Mouse (Mus musculus) adrenal gland, postnatal 10 days (tissue): Measurements from ENCODE around the gene Fam102a. TPM values are rescaled to one million over a fixed set of nuclear protein-coding genes. Genes with fewer than 3 reads are reported as not detected.

Experiments used
- DNase-seq: peaks from one replicate; pipeline ENCODE4 v3.0.0; 2021; ENCODE audit warnings: mixed read lengths
- total RNA-seq, 2 experiments: library from RNA; stranded (reverse); gene quantifications; 2 replicates each; pipeline ENCODE4 v1.2.3; 2021

Fam102a gene
- total RNA-seq, 2 experiments from 2014 or later: 24.6 to 26.8 TPM

DNA sequence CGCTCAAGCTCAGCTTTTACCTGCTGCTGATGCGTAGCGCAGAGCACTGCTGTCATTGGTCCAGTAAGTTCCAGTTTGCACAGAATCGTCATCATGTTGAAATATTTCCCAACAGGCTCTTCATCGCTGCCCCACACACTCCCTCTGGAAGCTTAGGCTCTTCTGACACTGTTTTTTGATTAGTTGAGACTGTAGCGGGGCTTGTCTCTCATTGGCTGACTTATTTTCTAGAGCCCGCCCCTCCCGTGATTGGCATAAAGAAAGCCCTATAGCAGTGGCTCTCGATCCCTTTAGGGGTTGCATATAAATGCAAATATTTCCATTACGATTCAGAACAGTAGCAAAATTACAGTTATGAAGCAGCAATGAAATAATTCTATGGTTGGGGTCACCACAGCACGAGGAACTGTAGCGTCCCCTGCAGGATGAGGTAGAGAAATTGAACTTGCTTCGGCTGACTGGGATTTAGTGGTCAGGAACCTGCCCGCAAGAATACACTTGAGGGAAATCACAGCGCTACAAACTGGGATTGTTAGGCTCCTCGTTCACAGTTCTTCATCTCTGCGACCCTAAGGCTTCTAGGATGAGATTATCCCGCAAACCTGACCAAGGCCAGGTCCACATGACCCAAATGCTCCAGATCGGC is 46.4 kb downstream of the Fam102a start:
- DNase-seq: peak; percentile 65

DNA sequence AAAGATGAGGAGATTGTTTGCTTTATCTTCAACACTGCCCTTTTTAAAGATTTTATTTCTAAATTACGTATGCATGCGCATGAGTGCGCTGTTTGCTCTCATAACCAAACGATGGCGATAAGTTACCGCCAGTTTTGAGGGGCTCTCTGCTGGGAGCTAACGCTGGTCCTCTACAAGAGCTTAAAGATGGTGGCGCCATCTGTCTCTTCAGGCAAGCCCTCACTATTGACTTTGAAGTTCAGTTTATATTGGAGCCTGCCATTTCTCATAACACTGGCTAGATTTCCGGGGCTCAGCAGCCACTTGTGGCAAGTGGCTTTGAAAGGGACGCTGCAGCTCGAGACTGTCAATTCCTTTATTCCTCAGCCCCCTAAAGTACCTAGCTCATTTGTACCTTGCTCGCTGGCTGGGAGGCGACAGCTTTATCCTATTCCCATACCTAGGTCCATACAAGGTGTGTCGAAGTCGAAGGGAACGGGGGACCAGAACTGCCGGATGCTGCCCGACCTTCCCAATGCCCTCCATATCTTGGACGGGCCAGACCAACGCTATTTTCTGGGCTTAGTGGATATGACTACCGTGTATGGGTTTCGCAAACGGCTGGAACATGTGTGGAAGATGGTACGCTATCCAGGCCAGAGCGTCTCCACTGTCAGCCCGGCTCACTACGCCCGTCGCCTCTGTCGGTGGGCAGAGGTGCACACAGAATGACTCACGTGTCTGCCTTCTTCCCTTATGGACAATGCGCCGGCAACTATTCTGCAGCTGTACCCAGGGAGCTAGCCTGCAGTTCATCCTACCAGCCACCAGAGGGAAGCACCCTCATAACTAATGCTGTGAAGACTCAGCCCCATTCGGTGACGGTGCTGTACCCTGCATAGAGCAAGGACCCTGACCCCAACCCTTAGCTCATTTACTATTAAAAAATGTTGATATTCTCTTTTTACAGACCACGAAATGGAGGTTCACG is 48.0 kb downstream of the Fam102a start:
- DNase-seq: peak; percentile 84

DNA sequence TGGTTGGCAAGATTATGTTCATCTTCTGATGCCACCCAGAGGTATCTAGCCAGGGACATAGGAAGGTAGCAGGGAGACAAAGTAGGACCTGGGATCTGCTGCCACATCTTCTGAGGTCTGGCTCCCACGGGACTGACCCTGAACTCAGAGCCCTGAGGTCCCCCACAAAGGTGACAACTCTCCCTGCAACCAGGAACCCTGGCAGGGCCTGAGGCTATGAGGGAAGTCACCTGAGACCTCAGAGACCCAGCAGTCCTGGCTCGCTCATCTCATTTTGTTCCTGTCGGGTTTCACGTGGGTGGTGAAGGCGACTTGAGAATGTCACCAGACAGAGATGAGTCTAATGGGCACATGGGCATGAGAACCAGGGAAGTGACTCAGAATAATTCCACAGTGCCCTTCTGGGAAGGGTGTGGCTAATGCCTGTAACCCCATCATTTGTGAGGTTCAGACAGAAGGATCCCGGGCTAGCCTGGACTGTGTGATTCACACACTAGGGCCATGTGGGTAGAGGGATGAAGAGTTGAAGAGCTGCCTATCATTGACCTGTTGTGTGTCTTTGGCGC is 50.1 kb downstream of the Fam102a start:
- DNase-seq: no peak

DNA sequence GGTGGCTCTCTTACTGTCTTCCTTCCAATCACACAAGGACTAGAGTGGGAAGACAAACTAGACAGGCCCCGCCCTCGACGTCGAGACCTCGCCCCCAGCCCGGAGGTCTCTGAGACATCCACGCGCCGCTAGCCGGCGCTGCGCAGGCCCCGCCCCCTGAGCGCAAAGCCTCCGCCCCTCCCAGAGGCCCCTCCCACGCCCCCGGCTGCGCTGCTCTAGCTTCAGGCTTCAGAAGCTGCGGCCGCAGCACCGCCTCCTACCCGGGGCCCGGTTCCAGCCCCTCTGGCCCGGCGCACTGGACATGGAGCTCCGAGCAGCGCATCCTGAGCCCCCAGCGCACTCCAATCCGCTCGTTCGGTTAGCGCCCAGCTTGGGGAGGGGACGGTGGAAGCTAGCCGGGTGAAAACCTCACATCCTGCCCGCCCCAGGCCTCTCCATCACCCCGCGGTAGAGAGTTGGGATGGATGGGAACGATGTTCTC is 51.8 kb downstream of the Fam102a start, which contains the start of gene St6galnac4:
Gene St6galnac4 (plus strand): TSS at position 225 of the 481 bp plus-strand sequence.
- peak; percentile 95 for DNase-seq

DNA sequence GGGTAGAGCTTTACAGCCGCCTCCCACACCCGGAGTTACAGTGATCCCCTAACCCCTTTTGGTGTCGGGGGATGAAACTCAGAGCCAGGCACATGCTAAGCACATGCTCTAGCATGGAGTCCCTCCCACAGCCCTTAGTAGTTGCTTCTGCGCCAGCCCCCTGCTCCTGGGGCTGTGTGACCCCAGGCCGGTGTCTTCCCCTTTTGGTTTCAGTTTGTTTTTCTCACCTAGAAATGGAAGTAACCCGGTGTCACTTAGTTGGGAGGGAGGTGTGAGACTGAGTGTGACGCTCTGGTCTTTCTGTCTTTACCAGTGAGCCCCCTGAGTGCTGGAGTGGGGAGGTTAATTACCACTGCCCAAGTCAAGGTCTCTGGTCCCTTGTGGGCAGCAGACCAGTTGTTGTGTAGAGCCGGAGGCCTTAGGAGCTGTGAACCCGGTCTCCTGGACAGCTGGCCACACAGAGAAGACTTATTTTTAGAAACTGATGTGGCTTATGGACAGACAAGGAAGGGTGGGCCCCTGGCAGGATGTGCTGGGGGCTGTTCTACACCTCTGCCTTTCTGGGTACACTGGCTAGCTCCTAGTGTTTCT is 52.7 kb downstream of the Fam102a start:
- DNase-seq: no peak

DNA sequence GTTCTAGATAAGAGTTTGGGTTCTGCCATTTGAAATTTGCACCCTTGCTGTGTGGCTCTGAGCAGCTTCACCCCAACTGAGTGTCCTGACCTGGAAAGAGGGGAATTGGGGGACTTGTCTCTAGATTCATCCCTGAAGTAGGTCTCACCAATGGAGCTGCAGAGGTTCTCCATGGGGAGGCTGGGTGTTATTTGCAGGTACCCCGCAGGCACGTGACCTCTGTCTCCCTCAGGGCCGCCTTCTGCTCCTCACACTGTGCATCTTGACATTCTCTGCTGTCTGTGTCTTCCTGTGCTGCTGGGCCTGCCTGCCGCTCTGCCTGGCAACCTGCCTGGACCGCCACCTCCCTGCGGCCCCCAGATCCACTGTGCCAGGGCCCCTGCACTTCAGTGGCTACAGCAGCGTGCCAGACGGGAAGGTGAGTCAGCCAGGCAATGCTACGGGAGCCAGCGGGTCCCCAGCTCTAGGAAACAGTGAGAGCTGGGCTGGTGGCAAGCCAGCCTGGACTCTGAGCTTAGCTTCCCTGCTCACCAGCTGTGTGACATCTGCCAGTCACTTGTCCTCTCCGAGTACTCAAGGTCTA is 54.2 kb downstream of the Fam102a start:
- DNase-seq: peak; percentile 65

DNA sequence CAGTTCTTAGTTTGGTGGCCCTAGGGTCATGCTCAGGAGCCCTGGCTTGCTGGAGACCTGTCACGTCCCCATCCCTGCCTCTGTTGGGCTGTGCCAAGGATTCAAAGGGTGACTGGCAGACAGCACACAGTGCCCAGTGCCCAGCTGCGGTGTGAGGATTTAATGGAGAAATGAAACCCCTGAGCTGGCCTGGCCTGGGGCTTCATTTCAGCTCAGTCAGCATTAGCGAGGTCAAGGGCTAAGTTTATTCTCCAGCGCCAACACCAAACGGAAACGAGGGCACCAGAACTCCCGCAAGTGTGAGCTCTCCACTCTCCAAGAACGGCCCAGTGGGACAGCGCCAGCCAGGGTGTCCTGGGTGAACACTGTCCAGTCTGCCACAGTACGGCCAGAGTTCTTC is 55.1 kb downstream of the Fam102a start:
- DNase-seq: peak; percentile 47

DNA sequence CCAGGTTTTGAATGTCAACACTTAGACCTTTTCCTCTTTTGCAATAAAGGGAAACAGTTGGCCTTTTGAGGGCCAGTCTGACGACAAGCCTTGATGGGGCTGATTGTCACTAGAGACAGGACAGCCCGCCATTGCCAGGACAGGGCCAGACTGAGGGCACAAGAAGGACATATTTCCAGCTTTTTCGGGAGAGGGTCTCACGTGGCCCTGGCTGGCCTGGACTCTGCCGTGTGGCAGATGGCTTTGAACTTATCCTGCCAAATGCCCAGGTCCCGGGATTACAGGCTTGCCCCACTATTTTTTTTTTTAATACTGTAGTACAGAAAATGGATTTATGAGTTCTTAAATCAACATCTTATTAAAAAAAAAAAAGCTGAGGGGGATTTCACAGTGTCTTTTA is 56.1 kb downstream of the Fam102a start:
- DNase-seq: no peak

DNA sequence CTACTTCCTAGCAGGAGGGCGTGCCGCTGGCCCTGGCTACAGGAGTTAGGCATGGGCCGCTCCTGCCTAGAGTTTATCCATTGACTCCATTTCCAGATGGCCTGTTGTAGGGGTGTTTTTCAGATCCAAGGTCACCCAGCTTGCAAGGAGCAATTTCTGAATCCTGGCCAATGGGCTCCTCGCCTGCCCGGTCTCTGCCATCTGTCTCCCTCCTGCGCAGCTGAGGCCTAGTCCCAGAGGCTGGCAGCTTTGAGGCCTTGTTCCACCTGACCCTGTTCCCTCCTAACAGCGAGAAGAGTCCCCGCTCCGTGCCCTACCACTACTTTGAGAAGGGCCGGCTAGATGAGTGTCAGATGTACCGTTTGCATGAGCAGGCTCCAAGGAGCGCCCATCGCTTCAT is 61.6 kb downstream of the Fam102a start:
- DNase-seq: peak; percentile 55

DNA sequence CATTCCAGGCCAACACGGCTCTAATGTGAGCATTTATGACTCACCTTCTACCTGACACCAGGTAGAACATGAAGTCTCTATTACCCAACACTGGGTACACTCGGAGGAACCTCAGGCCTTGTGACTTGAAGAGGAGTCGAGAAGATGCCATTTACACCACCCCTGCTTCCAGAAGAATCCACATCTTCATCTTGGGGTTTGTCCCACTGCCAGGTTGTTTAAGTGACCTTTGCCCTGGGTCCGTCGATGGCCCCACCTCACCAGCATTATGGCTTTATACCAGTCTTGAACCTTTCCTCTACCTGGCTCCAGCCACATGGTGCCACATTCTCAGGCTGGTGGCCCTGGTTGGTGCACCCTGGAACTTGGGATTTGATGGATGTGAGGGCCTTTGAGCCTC is 62.1 kb downstream of the Fam102a start:
- DNase-seq: no peak

DNA sequence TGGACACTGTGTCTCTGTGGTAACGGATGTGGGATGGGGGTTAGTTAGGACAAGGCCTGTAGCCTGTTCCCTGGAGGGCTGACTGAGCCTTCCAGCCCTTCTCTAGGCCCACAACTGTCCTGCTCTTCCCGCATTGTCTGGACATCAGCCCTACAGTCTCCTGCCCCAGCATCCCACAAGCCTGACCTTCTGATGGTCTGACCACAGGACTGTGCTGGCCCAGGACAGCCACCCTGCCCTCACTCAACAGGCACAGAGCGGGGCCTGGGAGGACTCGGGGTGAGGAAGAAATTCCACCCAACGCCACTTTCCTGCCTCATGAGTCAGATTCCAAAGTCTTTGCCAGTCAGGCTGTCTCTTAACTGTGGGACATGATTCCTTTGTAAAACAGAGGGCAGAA is 62.6 kb downstream of the Fam102a start:
- no peak for DNase-seq

DNA sequence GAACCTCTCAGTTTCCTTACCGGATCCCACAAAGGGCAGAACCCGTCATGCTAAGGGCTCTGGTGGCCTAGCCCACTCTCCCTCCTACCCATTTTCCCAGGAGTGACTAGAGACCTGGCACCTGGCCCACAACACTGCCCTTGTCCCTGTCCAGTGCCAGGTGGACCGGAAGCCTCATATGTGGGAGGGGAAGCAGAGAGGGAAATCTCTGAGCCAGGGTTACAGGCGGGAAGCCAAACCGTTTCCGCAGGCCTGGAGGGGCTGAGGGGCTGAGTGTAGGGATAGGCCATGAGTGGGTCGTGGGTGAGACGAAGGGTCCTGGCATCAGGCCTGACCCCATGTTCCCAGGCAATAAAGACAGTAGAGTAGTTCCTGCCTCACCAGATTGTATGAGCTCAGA is 63.4 kb downstream of the Fam102a start:
- DNase-seq: no peak

DNA sequence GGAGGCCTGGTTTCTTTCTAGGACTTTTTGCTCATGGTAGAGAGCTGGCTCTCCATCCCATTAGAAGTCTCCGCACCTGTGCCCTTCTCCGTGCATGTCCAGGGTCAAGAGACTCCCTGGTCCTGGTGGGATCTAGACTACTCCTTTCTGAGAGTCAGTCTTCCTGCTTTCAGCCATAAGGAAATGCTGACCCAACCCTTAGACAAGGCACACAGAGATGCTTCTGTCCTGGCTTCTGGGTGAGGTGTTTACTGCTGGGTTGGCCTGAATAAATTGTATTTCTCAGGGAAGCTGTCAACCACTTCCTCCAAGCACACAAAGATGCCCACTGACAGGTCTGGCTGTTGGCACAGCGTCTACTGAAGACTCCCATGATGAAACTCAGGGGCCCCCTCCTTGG is 64.3 kb downstream of the Fam102a start, which contains the start of gene St6galnac6:
Gene St6galnac6 (plus strand): TSS at position 301 of the 400 bp plus-strand sequence.
- DNase-seq: no peak

DNA sequence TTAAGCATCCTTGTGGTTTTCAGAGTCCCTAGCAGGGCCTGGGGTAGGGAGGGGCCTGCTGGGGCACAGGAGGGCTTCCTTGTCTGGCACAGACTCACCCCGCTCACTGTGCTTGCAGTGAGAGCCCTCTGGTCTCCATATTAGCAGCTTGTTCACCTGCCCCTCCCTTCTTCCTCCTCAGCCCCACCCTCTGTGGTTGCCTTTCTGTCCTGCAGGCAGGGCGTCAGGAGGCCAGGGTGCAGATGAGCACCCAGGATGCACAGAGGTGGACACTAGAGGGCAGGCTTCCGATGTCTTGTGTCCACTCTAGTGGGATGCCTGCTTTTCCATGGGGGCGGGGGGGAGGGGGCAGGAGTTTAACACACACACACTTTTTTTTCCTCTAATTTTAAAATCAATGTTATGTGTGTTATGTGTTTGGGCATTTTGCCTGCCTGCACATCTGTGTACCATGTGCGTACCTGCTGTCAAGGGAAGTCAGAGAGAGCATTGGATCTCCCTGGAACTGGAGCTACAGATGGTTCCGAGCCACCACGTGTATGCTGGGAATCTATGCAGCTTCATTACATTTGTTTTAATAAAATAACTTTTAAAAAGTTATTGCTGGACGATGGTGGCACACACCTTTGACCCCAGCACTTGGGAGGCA is 66.4 kb downstream of the Fam102a start:
- DNase-seq: peak; percentile 66

DNA sequence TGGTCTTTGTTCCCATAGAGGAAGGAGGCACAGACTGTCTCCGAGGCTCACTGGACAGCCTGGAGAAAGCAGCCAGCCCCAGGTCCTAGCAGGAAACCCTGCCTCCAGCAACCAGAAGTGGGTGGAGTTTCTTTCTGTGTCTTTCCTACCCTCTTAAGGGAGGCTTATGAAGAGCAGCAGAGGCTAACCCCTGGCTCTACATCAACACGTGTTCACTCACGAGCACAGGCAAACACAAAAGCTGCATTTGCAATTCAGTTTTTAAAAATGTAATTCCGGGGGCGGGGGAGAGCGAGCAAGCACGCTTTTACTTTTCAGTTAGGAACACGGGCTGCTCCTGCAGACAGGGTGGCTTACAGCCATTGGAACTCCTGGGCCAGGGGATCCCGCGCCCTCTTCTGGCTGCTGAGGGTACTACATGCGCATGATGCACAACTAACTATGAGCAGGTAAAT is 67.5 kb downstream of the Fam102a start:
- peak; percentile 95 for DNase-seq

DNA sequence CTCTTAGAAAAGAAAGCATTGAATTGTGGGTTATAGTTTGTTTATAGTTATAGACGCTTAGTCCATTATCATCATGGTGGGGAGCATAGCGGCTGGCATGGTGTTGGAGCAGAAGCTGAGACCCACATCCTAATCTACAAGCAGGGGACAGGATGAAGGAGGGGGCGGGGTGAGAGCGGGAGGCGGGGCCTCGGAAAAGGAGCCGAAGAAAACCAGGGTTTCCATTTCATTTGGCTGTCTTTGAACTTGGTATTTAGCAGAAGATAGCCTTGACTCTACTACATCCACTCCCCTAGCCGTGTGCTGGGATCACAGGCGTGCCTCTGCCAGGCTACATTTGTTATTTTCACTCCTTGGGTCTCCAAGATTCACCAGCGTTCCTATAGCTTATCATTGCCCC is 69.5 kb downstream of the Fam102a start:
- DNase-seq: no peak

DNA sequence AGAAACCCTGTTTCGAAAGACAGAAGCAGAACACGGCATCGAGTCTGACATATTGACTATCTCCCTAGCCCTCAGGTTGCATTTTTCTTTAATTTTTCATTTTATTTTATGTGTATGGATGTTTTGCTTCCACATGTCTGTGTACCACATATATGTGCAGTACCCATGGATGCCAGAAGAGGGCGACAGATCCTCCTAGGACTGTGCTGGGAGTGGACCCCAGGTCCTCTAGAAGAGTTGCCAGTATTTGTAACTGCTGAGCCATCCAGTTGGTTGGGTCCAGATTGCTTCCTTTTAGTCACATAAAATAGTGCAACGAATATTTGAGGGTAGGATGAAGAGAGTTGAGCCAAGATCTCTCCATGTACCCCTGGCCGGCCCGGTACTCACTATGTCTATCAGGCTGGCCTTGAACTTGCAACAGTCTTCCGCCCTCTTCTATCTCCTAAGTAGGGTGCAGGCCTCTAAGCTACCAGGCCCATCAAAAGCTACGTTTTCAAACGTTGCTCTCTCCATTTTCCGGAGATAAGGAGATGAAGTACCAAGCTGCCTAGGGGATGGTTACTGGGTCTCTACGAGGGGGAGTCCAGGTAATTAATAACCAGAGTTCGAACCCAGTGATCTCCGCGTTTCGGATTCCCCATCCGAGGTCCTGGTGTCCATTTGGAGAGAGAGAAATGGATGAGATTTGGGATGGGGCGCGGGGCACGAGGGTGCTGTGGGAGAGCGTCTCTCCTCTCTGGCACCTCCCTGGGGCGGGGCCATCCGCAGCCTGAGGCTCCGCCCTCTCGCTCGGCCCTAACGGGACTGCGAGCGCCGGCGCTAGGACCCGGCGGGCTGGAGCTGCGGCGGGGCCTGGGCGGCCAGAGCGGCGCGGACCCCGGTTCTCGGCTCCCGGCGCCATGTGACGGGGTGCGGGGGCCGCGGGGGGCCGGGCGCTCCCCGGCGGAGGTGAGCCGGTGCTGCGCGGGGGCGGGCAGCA is 71.3 kb downstream of the Fam102a start:
- DNase-seq: peak; percentile 93

DNA sequence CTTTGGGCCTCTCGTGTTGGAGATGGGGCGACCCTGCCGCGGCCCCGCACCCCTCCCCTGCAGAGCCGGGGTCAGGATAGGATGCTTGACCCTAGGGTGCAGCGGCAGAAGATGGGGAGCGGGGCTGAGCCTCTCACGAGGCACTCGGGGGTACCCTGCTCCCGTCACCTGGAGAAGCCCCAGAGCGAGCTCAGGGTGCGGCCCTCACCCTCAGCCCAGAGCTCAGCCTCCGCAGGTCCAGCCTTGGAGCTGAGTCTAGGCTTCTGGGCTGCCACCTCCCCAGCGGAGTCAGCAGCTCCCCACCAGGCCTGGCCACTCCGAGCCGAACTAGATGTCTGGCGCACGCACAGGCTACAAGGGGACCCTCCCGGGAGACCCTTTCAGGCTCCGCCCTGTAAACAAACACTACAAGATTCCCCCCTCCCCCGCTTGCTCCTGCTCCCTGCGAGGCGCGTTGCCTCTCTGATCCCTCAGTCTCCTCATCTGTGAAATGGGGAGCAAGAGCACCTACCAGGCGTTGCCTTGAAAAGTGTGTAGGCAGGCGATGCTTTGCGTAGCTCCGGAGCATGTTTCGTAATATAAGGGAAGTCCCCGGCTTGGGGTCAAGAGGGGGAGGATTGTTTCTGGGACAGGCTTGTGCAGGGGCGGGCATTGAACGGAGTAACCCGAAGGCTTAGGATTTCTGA is 72.3 kb downstream of the Fam102a start:
- DNase-seq: peak; percentile 61

DNA sequence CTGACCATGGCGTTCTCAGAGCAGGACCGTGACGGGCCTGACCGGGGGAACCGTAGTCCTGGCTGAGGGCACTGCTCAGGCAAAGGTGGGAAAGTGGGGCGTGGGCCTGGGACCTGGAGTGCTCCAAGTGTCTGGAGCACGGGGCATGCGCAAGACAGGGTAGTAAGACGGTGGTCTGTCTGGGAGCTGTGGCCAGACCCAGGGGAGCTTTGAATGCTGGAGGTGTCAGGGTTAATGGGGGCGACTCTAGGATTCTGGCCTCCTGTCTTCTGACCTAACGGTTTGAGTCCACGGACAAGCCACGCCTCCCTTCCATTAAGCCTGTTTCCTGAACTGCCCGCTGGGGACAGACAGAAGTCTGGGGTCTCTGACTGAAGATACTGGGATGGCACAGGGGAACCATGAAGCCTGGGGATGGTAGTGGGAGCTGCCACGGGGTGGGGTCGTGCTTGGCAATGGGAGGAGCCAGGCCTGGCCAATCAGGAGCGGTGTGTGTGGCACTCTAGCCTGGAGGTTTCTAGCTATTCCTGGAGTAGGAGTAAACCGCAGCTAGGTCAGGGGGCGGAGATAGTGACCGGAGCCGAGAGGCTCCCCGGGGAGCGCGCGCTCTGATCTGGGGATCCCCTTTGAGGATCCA is 73.1 kb downstream of the Fam102a start:
- peak; percentile 90 for DNase-seq
